Mouse (Mus musculus) testis, adult 2 months (tissue): ENCODE measurements around the gene Gprc5c. TPM values are rescaled to one million over a fixed set of nuclear protein-coding genes. Genes with fewer than 3 reads are reported as not detected.

Experiments used
- H3K27ac ChIP-seq: fragments of 200-500 bp; 2 replicates; pipeline ENCODE4 v1.5.1; 2012; ENCODE audit warnings: low read depth, low read length; ENCODE audit not compliant: control insufficient read depth, insufficient read depth
- H3K27me3 ChIP-seq: fragments of 200-500 bp; 2 replicates; pipeline ENCODE4 v1.6.1; 2012; ENCODE audit warnings: mild to moderate bottlenecking, low read length, moderate library complexity; ENCODE audit not compliant: control insufficient read depth, insufficient read depth
- H3K36me3 ChIP-seq: fragments of 200-500 bp; 2 replicates; pipeline ENCODE4 v1.6.1; 2012; ENCODE audit warnings: mild to moderate bottlenecking, low read length; ENCODE audit not compliant: control insufficient read depth, insufficient read depth
- H3K4me1 ChIP-seq: fragments of 200-500 bp; 2 replicates; pipeline ENCODE4 v1.6.1; 2012; ENCODE audit warnings: low read length; ENCODE audit not compliant: control insufficient read depth, insufficient read depth
- H3K4me3 ChIP-seq: fragments of 200-500 bp; 2 replicates; pipeline ENCODE4 v1.5.1; 2012; ENCODE audit warnings: low read depth, mild to moderate bottlenecking, low read length, moderate library complexity, mixed read lengths; ENCODE audit not compliant: control insufficient read depth
- CTCF ChIP-seq: fragments of 200-500 bp; IDR thresholded peaks from 2 replicates; pipeline ENCODE4 v1.5.1; 2012; ENCODE audit warnings: low read depth, mild to moderate bottlenecking, inconsistent platforms, low read length, moderate library complexity; ENCODE audit not compliant: control insufficient read depth, insufficient read depth, insufficient replicate concordance
- POLR2A ChIP-seq: fragments of 200-500 bp; IDR thresholded peaks from 2 replicates; pipeline ENCODE4 v1.6.1; 2012; ENCODE audit warnings: low read depth, mild to moderate bottlenecking, inconsistent platforms, low read length, moderate library complexity; ENCODE audit not compliant: control insufficient read depth
- polyA plus RNA-seq: library from polyadenylated mRNA; depleted of rRNA; stranded (reverse); fragments of >200 nt; gene quantifications from 2 replicates; pipeline ENCODE4 v1.2.3, GENCODE M21; 2012; rRNA removed

Gprc5c gene
- 0.36 and 2.6 TPM in 2 replicates for polyA plus RNA-seq

DNA sequence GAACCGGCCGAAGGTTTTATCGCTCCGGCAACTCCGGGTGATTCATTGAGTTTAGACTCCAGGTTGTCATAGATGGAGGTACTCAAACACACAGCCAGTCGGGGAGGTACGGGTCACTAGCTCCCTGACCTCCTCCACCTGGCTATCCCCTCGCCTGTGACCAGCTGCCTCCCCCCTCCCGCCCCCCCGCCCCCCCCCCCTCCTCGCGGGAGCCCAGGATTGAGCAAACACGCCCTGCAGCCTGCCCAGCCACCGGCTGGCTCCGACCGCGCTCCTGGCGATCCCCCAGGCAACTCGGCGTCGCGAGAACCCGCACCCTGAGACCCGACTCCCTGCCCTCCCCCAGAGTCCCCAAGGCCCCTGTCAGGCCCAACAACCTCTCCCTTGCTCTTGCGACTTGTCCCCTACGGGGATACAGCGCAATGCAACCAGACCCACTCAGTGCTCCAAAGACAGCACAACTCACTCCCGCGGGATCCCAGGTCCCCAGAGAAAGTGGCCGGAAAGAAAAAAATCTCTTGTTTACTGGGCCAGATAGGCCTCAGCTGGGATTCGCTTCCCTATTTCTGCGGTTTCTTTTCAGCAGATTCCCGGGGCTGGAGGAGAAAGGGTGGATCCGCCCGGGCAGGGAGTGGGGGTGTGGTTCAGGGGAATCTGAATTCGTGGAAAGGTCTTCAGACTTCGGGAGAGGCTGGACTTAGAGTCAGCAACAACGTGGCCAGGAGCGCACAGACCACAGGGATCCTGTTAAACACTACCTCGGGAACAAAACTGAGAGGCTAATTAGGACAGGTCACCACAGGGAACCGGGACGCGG lies at the start of gene Gprc5c:
Gprc5c (plus strand) TSS at position 701 of the 817 bp plus-strand sequence.
- no peak within 1 kb of the TSS for H3K27ac ChIP-seq
- no peaks in the 10 kb centered on the region; the same call in none of the 2 replicates for H3K27me3 ChIP-seq
- no peak for TF ChIP-seq CTCF
- no peak for TF ChIP-seq POLR2A
- H3K4me3 ChIP-seq = peak within 1 kb of the TSS; percentile 41
- peaks cover 12% of the 10 kb centered on the region for H3K4me1 ChIP-seq
- H3K36me3 ChIP-seq = no peaks in the 10 kb centered on the region

DNA sequence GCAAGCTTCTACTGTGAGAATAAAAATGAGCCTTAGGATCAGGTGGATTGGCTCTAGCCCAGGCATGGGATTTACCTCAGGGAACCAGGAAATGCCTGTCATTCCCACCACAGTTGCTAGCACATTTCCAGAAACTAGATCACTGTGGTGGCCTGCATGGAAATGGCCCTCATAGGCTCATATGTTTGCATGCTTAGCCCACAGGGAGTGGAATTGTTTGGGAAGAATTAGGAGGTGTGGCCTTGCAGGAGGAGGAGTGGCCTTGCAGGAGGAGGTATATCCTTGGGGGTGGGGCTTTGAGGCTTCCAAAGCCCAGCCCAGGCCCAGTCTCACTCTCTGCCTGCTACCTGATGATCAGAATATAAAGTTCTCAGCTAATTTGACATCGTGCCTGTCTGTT lies 49.0 kb upstream of the Gprc5c start:
- no peak overlapping the region for H3K27ac ChIP-seq
- H3K36me3 ChIP-seq = no peaks in the 10 kb centered on the region
- TF ChIP-seq CTCF = no peak
- no peaks in the 10 kb centered on the region for H3K4me1 ChIP-seq
- H3K27me3 ChIP-seq = no peaks in the 10 kb centered on the region
- no peak overlapping the region for H3K4me3 ChIP-seq

DNA sequence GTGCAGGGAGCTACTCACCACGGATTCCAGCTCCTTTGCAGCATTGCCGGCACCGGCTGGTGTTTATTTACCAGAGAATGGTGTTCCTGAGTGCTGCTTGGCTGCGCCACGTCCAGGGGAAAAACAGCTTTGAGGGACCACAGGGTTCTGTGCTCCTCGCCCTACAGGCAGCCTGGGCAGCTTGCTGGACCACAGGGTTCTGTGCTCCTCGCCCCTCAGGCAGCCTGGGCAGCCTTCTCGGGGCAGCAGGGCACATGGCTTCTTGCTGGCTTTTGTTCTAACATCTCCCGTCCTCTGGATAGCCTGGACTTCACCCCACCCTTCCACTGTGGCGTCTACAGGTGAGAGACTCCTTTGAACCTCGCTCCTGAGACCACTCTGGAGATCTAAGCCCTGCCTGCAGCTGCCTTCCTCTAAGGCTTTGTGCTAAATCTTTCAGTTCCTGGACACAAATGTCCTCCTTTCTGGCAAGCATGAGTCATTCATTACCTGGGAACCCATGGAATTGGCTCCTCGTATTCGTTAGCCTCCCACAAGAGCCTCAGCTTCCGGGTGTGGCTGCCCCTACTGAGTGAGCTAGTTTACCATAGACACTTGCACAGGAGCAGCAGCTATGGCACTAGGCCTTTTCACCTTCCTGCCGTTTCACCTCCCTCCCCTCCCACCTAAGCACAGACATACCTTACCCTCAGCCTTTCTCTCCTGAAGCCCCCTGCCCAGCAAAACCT lies 48.2 kb upstream of the Gprc5c start:
- Histone ChIP-seq H3K36me3 (no peaks in the 10 kb centered on the region), H3K4me3 (no peak overlapping the region), H3K27ac (no peak overlapping the region), H3K4me1 (no peaks in the 10 kb centered on the region), H3K27me3 (no peaks in the 10 kb centered on the region)
- TF ChIP-seq CTCF (no peak), POLR2A (no peak)

DNA sequence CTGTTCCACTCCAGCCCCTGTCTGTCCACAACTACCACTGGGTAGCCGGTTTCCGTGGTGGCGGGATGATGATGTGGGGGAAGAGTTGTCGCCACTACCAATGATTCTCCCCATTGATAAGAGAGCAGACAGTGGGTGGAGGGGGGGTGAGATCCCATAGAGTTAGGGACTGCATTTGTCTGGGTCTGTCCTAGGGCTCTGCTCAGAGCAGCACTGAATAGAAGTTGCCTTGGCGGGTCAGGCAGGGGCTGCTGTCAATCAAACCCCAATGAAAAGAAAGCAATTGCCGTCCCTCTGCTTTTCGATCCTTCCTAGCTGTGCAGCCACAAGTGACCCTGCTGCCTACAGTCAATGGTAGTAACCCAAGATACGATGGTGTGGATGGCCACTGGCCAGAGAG lies 47.0 kb upstream of the Gprc5c start:
- Histone ChIP-seq H3K4me1 (no peaks in the 10 kb centered on the region), H3K27me3 (no peaks in the 10 kb centered on the region), H3K27ac (no peak overlapping the region), H3K36me3 (no peaks in the 10 kb centered on the region), H3K4me3 (no peak overlapping the region)
- no peak for TF ChIP-seq POLR2A
- TF ChIP-seq CTCF = no peak

DNA sequence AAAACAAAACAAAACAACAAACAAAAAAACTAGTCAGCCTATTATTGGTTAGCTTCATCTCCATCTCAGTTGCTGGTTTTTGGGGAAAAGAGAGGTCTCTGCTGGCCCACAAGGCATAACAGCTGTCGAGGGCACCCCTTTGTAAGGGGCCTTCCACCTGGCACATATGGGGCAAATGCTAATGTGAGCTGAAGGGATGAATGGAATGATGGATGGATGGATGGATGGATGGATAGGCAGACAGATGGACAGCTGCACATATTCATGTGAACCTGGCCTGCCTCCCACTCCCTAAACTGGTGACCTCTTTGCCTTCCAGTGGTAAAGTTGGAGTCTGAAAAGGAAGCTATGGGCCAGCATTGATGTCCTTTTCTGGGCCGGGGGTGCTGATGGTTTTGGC lies 43.9 kb upstream of the Gprc5c start:
- Histone ChIP-seq H3K27ac (no peak overlapping the region), H3K4me3 (no peak overlapping the region), H3K36me3 (no peaks in the 10 kb centered on the region), H3K27me3 (no peaks in the 10 kb centered on the region), H3K4me1 (no peaks in the 10 kb centered on the region)
- no peak for TF ChIP-seq CTCF
- TF ChIP-seq POLR2A = no peak

DNA sequence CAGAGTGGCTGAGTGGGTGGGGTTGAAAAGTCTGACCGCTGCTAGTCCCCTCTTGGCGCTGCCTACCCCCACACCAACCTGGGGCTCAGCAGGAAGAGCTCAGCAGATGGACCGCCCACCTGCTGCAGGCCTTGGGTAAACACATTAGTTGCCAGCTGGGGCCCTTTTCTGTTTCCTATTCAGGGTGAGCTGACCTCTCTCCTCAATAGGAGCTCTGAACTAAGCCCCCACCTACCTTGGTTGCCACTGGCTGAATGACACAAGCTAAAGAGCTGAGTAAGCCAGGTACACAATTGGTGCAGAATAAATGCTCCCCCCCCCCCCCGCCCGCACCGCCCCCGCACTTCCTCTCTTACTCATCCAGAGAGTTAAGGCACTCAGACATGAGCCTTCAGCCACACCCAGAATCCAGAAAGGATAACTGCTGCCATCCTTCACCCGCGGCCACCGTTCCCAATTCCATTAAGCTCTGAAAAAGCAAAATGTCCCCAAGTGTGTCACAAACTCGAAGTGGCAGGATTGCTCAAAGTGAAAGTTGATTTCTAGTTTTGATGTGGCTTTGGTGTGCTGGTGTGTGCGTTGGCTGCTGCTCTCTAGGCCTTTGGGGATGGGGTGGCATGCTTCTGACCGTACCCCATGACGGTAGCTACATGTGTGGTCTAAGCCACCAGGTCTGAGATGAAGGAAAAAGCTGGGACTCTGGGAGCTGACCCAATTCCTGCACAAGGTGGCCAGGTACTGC lies 43.1 kb upstream of the Gprc5c start:
- no peaks in the 10 kb centered on the region for H3K36me3 ChIP-seq
- TF ChIP-seq CTCF (no peak), POLR2A (no peak)
- H3K27ac ChIP-seq = no peak overlapping the region
- H3K27me3 ChIP-seq = no peaks in the 10 kb centered on the region
- no peaks in the 10 kb centered on the region for H3K4me1 ChIP-seq
- H3K4me3 ChIP-seq = no peak overlapping the region

DNA sequence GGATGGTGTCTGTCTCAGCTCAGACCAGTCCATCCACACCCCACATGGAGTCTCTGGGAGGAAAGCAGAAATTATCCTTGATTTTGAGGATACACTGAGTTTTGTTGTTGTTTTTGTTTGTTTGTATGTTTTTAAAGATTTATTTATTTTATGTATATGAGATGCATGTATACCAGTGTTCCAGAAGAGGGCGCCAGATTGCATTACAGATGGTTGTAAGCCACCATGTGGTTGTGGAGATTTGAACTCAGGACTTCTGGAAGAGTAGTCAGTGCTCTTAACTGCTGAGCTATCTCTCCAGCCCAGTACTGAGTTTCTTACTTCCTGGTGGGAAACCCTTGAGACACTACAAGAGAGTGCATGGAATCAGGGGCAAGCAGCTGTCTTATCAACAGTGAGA lies 41.6 kb upstream of the Gprc5c start:
- no peaks in the 10 kb centered on the region for H3K36me3 ChIP-seq
- no peaks in the 10 kb centered on the region for H3K4me1 ChIP-seq
- no peak overlapping the region for H3K4me3 ChIP-seq
- no peak overlapping the region for H3K27ac ChIP-seq
- TF ChIP-seq CTCF (no peak), POLR2A (no peak)
- H3K27me3 ChIP-seq = no peaks in the 10 kb centered on the region
